ENCODE assay signal across 11 mouse cellular contexts in genomic region chr19:57079606-57079981, GRCm38 (mm10).
A peak's percentile ranks its signal among the peaks of the same experiment; 100 is the strongest.
DNase-seq lines count a peak whose midpoint lies in the region; ATAC-seq and TF ChIP-seq lines count a peak whose summit lies in the region.
"Had no signal": no experiment of that assay in that cellular context is flagged by ENCODE, and none has a peak within 500 bp of the region (broad histone marks: within the 10 kb centered on the region; RNA-seq: fewer than 3 reads in every experiment).

No protein-coding gene starts in this region.

- H3K9ac ChIP-seq in heart, embryonic 15.5 days = no peak overlapping the region
- H3K9ac ChIP-seq in lung, postnatal 0 days (replicated peaks; ENCODE audit: low read depth) = no peak overlapping the region
- H3K9ac ChIP-seq: hindbrain, embryonic 12.5 days; liver, embryonic 15.5 days had no signal

- H3K4me1 ChIP-seq in heart, embryonic 15.5 days (replicated peaks) = peaks cover 34% of the 10 kb centered on the region
- peaks cover 3% of the 10 kb centered on the region; the same call in 1 of the 2 replicates for H3K4me1 ChIP-seq in lung, postnatal 0 days (ENCODE audit: insufficient read depth, low read depth, low read length)
- H3K4me1 ChIP-seq in small intestine, adult 2 months (ENCODE audit: control insufficient read depth, insufficient read depth, insufficient read length, low read length) = peaks cover 11% of the 10 kb centered on the region; the same call in 1 of the 2 replicates
- H3K4me1 ChIP-seq: liver, embryonic 15.5 days had no signal

- ATAC-seq in heart, embryonic 15.5 days (replicated peaks; ENCODE audit: insufficient number of reproducible peaks, insufficient read depth, low FRiP score, low read depth) = no peak
- ATAC-seq in lung, postnatal 0 days = peak; percentile 8; the same call in 1 of the 2 replicates

- H3K9me3 ChIP-seq in heart, embryonic 15.5 days (replicated peaks) = no peaks in the 10 kb centered on the region
- H3K9me3 ChIP-seq in lung, postnatal 0 days (ENCODE audit: low read length) = no peaks in the 10 kb centered on the region
- H3K9me3 ChIP-seq: hindbrain, embryonic 12.5 days; liver, embryonic 15.5 days; megakaryocyte, embryonic 14.5 days had no signal

- no peak overlapping the region for H3K4me2 ChIP-seq in heart, embryonic 15.5 days
- H3K4me2 ChIP-seq in lung, postnatal 0 days (replicated peaks; ENCODE audit: low read depth, low read length) = no peak overlapping the region
- H3K4me2 ChIP-seq: hindbrain, embryonic 12.5 days; liver, embryonic 15.5 days had no signal

- 78% methylated on average over 3 of the region's 3 CpGs for WGBS in heart, embryonic 15.5 days
- WGBS in lung, postnatal 0 days = 89% methylated on average over 3 of the region's 3 CpGs
- WGBS in small intestine, adult 2 months = 63% methylated on average over 3 of the region's 3 CpGs

- no peak overlapping the region for H3K4me3 ChIP-seq in heart, embryonic 15.5 days
- H3K4me3 ChIP-seq in lung, postnatal 0 days (ENCODE audit: low read depth, low read length) = no peak overlapping the region
- H3K4me3 ChIP-seq in small intestine, adult 2 months (ENCODE audit: low read depth, low read length) = no peak overlapping the region
- H3K4me3 ChIP-seq: hindbrain, embryonic 12.5 days; liver, embryonic 15.5 days; megakaryocyte, embryonic 14.5 days had no signal

- no peak for TF ChIP-seq EP300 in lung, postnatal 0 days (IDR thresholded peaks at IDR 0.05)

- H3K27ac ChIP-seq in heart, embryonic 15.5 days = peak overlapping the region; percentile 36
- 0 out of 2 replicates have a peak overlapping the region, but pooled peaks have one; percentile 43 for H3K27ac ChIP-seq in lung, postnatal 0 days (ENCODE audit: low read length)
- H3K27ac ChIP-seq in small intestine, adult 2 months (ENCODE audit: insufficient read depth, low read depth, low read length) = peak overlapping the region; percentile 78
- H3K27ac ChIP-seq: liver, embryonic 15.5 days had no signal

- no peaks in the 10 kb centered on the region for H3K27me3 ChIP-seq in heart, embryonic 15.5 days
- no peaks in the 10 kb centered on the region for H3K27me3 ChIP-seq in lung, postnatal 0 days (replicated peaks; ENCODE audit: insufficient read depth, low read length)
- no peaks in the 10 kb centered on the region for H3K27me3 ChIP-seq in small intestine, adult 2 months (ENCODE audit: control insufficient read depth, insufficient read depth, low read length)
- H3K27me3 ChIP-seq: hindbrain, embryonic 12.5 days; liver, embryonic 15.5 days had no signal

- H3K36me3 ChIP-seq in heart, embryonic 15.5 days = 0 out of 2 replicates have a peak, but pooled peaks cover 4% of the 10 kb centered on the region
- peaks cover 10% of the 10 kb centered on the region; the same call in 1 of the 2 replicates for H3K36me3 ChIP-seq in lung, postnatal 0 days (ENCODE audit: insufficient read depth, low read length)
- peaks cover 12% of the 10 kb centered on the region for H3K36me3 ChIP-seq in small intestine, adult 2 months (ENCODE audit: control insufficient read depth, insufficient read depth, low read length)
- H3K36me3 ChIP-seq: hindbrain, embryonic 12.5 days; liver, embryonic 15.5 days had no signal

- no peak for TF ChIP-seq CTCF in lung, postnatal 0 days (IDR thresholded peaks at IDR 0.05)
- TF ChIP-seq CTCF in small intestine, adult 2 months (IDR thresholded peaks at IDR 0.05; ENCODE audit: extremely low read depth, insufficient read length, insufficient replicate concordance, low read depth, low read length) = no peak

- TF ChIP-seq POLR2A in small intestine, adult 2 months (IDR thresholded peaks at IDR 0.05; ENCODE audit: low read depth, low read length) = no peak

- DNase-seq in heart, adult 18-20 months = no peak
- DNase-seq in lung, postnatal 0 days (ENCODE audit: low spot score) = no peak
- no peak for DNase-seq in lung, postnatal 4 days
- peak; percentile 35 for DNase-seq in induced T-regulatory cell, adult 2 months (ENCODE audit: low read depth)
- no peak for DNase-seq in cerebellum, postnatal 10 days
- DNase-seq: cerebellum, postnatal 36 days had no signal
